Mouse (Mus musculus) small intestine, adult 2 months (tissue): ENCODE measurements at regions not wholly inside any gene's neighbourhood (a gene's known extent, or its start where the extent isn't known, plus 50 kb on each side); places are given as distances from the start of the nearest gene placed in this dataset.

Source experiments
- CTCF ChIP-seq: fragments of 200-500 bp; IDR thresholded peaks from 2 replicates; pipeline ENCODE4 v1.5.1; 2012; ENCODE audit warnings: low read depth, mild to moderate bottlenecking, control low read depth, inconsistent platforms, low read length, moderate library complexity, mixed read lengths; ENCODE audit not compliant: insufficient replicate concordance, insufficient read length; ENCODE audit errors: extremely low read depth
- POLR2A ChIP-seq: fragments of 200-500 bp; IDR thresholded peaks from 2 replicates; pipeline ENCODE4 v1.6.1; 2012; ENCODE audit warnings: low read depth, mild to moderate bottlenecking, control low read depth, inconsistent platforms, low read length, moderate library complexity

DNA sequence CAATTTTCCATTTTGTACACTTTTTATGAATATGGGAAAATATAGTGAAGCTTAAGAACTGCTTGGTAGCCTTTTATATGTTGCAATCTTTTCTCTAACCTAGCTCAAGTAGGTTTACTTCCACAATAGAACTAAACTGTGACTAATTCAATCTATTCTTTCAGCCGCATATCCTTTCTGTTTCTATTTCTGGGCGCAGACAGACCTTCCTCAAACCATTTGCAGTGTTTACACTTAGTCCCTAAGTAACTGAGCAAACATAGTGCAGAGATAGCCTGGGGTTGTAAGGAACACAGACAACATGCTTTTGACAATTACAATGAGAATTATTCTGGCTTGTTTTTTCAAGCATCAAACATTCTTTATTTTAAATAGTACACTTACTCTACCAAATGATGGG, 3435.1 kb upstream of the Gm7489 start:
- TF ChIP-seq POLR2A (no peak), CTCF (no peak)
